Mouse (Mus musculus): ENCODE measurements around the gene Cnfn.
A peak's percentile ranks its signal among the peaks of the same experiment; 100 is the strongest.

DNA sequence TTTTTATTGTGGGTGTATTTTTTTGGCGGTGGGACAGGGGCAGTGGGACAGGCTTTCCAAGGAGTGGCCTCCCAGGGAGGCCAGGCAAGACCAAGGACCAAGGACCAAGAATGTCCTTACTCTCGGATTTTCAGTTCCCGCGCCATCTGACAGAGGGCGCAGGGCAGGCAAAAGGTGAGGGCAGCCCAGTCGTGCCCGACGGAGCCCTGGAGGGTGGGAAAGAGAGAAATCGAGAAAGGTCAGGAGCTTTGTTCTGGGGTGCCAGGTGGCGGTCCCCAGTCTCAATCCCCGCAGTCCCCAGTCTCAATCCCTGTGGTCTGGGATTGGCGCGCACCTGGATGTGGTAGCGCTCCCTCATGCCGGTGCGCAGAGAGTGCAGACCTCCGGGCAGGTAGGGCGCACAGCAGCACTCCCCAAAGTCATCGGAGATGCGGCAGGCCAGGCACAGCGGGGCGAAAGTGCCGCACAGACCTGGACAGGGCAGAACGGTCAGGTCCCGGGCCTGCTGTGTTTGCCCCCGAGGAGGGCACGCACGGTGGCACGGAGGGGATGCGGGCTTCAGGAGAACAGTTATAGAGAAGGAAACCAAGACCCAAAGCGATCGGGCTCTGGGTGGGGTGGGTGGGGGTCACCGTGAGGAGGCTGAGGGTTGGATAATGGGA lies 1.8 kb downstream of the Cnfn start:
- no peak for TF ChIP-seq POLR2A (IDR thresholded peaks at IDR 0.05; ENCODE audit: borderline replicate concordance, extremely low read depth, low read depth, low read length)
- peak; percentile 61 for TF ChIP-seq CTCF (IDR thresholded peaks at IDR 0.05; ENCODE audit: insufficient read depth, low read length)

Data from lung, adult 2 months (tissue).